Mouse (Mus musculus): ENCODE measurements around the gene Nr2f1. TPM values are rescaled to one million over a fixed set of nuclear protein-coding genes. Genes with fewer than 3 reads are reported as not detected.
A peak's percentile ranks its signal among the peaks of the same experiment; 100 is the strongest.

Nr2f1 gene
- polyA plus RNA-seq, 1 experiment: 6.8 TPM

GRCm38 (mm10) chr13:78197819-78198390 lies 1.7 kb downstream of the Nr2f1 start:
- Histone ChIP-seq H3K79me2 (ENCODE audit: control insufficient read depth, insufficient read depth) (peaks cover 14% of the 10 kb centered on the region), H3K36me3 (ENCODE audit: control insufficient read depth, insufficient read depth) (peaks cover 7% of the 10 kb centered on the region), H3ac (ENCODE audit: control insufficient read depth, insufficient read length, low read depth) (peak overlapping the region; percentile 94), H3K4me3 (ENCODE audit: insufficient read depth, poor library complexity, severe bottlenecking) (peak overlapping the region; percentile 51), H3K79me3 (ENCODE audit: low read depth) (peaks cover 5% of the 10 kb centered on the region), H3K27me3 (ENCODE audit: control insufficient read depth, insufficient read depth, insufficient read length) (no peaks in the 10 kb centered on the region)
- TF ChIP-seq CTCF (IDR thresholded peaks at IDR 0.05; ENCODE audit: control insufficient read depth, insufficient read depth, insufficient read length) (no peak), MAX (IDR thresholded peaks at IDR 0.05) (peak; percentile 34), MYOD1 (IDR thresholded peaks at IDR 0.05; ENCODE audit: control insufficient read depth, insufficient read length, low read depth) (no peak)

GRCm38 (mm10) chr13:78197286-78197818 lies 2.2 kb downstream of the Nr2f1 start:
- Histone ChIP-seq H3K36me3 (ENCODE audit: control insufficient read depth, insufficient read depth) (peaks cover 7% of the 10 kb centered on the region), H3K79me2 (ENCODE audit: control insufficient read depth, insufficient read depth) (peaks cover 14% of the 10 kb centered on the region), H3K79me3 (ENCODE audit: low read depth) (peaks cover 5% of the 10 kb centered on the region), H3K27me3 (ENCODE audit: control insufficient read depth, insufficient read depth, insufficient read length) (no peaks in the 10 kb centered on the region), H3ac (ENCODE audit: control insufficient read depth, insufficient read length, low read depth) (peak overlapping the region; percentile 94), H3K4me3 (ENCODE audit: insufficient read depth, poor library complexity, severe bottlenecking) (peak overlapping the region; percentile 51)
- TF ChIP-seq MYOG (IDR thresholded peaks at IDR 0.05; ENCODE audit: control insufficient read depth, extremely low read depth, insufficient read length): no peak
- no peak for TF ChIP-seq MAX (IDR thresholded peaks at IDR 0.05)
- TF ChIP-seq CEBPB (IDR thresholded peaks at IDR 0.05; ENCODE audit: low read depth): no peak
- no peak for TF ChIP-seq MYOD1 (IDR thresholded peaks at IDR 0.05; ENCODE audit: control insufficient read depth, insufficient read length, low read depth)
- no peak for TF ChIP-seq USF1 (IDR thresholded peaks at IDR 0.05; ENCODE audit: low read depth)
- TF ChIP-seq CTCF (IDR thresholded peaks at IDR 0.05; ENCODE audit: control insufficient read depth, insufficient read depth, insufficient read length): no peak
- TF ChIP-seq FOSL1 (IDR thresholded peaks at IDR 0.05; ENCODE audit: insufficient read depth, low read length, poor library complexity, severe bottlenecking): no peak

- Histone ChIP-seq H3K79me2 (ENCODE audit: control insufficient read depth, insufficient read depth) (peaks cover 14% of the 10 kb centered on the region), H3K36me3 (ENCODE audit: control insufficient read depth, insufficient read depth) (peaks cover 7% of the 10 kb centered on the region), H3ac (ENCODE audit: control insufficient read depth, insufficient read length, low read depth) (no peak overlapping the region), H3K79me3 (ENCODE audit: low read depth) (peaks cover 5% of the 10 kb centered on the region), H3K27me3 (ENCODE audit: control insufficient read depth, insufficient read depth, insufficient read length) (no peaks in the 10 kb centered on the region), H3K4me3 (ENCODE audit: insufficient read depth, poor library complexity, severe bottlenecking) (no peak overlapping the region)
- TF ChIP-seq FOSL1 (IDR thresholded peaks at IDR 0.05; ENCODE audit: insufficient read depth, low read length, poor library complexity, severe bottlenecking) (no peak), CTCF (IDR thresholded peaks at IDR 0.05; ENCODE audit: control insufficient read depth, insufficient read depth, insufficient read length) (no peak), MYOD1 (IDR thresholded peaks at IDR 0.05; ENCODE audit: control insufficient read depth, insufficient read length, low read depth) (no peak), MYOG (IDR thresholded peaks at IDR 0.05; ENCODE audit: control insufficient read depth, extremely low read depth, insufficient read length) (no peak), CEBPB (IDR thresholded peaks at IDR 0.05; ENCODE audit: low read depth) (no peak), MAX (IDR thresholded peaks at IDR 0.05) (no peak), USF1 (IDR thresholded peaks at IDR 0.05; ENCODE audit: low read depth) (no peak)
Measured at GRCm38 (mm10) chr13:78196236-78196796, 3.2 kb downstream of the Nr2f1 start.

GRCm38 (mm10) chr13:78195601-78196115 lies 3.9 kb downstream of the Nr2f1 start:
- peaks cover 5% of the 10 kb centered on the region for H3K79me3 ChIP-seq (ENCODE audit: low read depth)
- H3K27me3 ChIP-seq (ENCODE audit: control insufficient read depth, insufficient read depth, insufficient read length): no peaks in the 10 kb centered on the region
- peaks cover 7% of the 10 kb centered on the region for H3K36me3 ChIP-seq (ENCODE audit: control insufficient read depth, insufficient read depth)
- no peak for TF ChIP-seq MYOG (IDR thresholded peaks at IDR 0.05; ENCODE audit: control insufficient read depth, extremely low read depth, insufficient read length)
- TF ChIP-seq FOSL1 (IDR thresholded peaks at IDR 0.05; ENCODE audit: insufficient read depth, low read length, poor library complexity, severe bottlenecking): no peak
- TF ChIP-seq CTCF (IDR thresholded peaks at IDR 0.05; ENCODE audit: control insufficient read depth, insufficient read depth, insufficient read length): no peak
- no peak for TF ChIP-seq USF1 (IDR thresholded peaks at IDR 0.05; ENCODE audit: low read depth)
- no peak for TF ChIP-seq CEBPB (IDR thresholded peaks at IDR 0.05; ENCODE audit: low read depth)
- H3K79me2 ChIP-seq (ENCODE audit: control insufficient read depth, insufficient read depth): peaks cover 14% of the 10 kb centered on the region
- H3ac ChIP-seq (ENCODE audit: control insufficient read depth, insufficient read length, low read depth): no peak overlapping the region
- no peak overlapping the region for H3K4me3 ChIP-seq (ENCODE audit: insufficient read depth, poor library complexity, severe bottlenecking)

- Histone ChIP-seq H3ac (ENCODE audit: control insufficient read depth, insufficient read length, low read depth) (no peak overlapping the region), H3K4me3 (ENCODE audit: insufficient read depth, poor library complexity, severe bottlenecking) (no peak overlapping the region), H3K27me3 (ENCODE audit: control insufficient read depth, insufficient read depth, insufficient read length) (no peaks in the 10 kb centered on the region), H3K36me3 (ENCODE audit: control insufficient read depth, insufficient read depth) (peaks cover 8% of the 10 kb centered on the region), H3K79me2 (ENCODE audit: control insufficient read depth, insufficient read depth) (peaks cover 14% of the 10 kb centered on the region), H3K79me3 (ENCODE audit: low read depth) (peaks cover 5% of the 10 kb centered on the region)
- no peak for TF ChIP-seq FOSL1 (IDR thresholded peaks at IDR 0.05; ENCODE audit: insufficient read depth, low read length, poor library complexity, severe bottlenecking)
- TF ChIP-seq CTCF (IDR thresholded peaks at IDR 0.05; ENCODE audit: control insufficient read depth, insufficient read depth, insufficient read length): no peak
- no peak for TF ChIP-seq MAX (IDR thresholded peaks at IDR 0.05)
- no peak for TF ChIP-seq USF1 (IDR thresholded peaks at IDR 0.05; ENCODE audit: low read depth)
- TF ChIP-seq MYOG (IDR thresholded peaks at IDR 0.05; ENCODE audit: control insufficient read depth, extremely low read depth, insufficient read length): no peak
- TF ChIP-seq CEBPB (IDR thresholded peaks at IDR 0.05; ENCODE audit: low read depth): no peak
- TF ChIP-seq MYOD1 (IDR thresholded peaks at IDR 0.05; ENCODE audit: control insufficient read depth, insufficient read length, low read depth): no peak
Measured at GRCm38 (mm10) chr13:78194850-78195600, 4.5 kb downstream of the Nr2f1 start.
